Mouse (Mus musculus): ENCODE data around the gene Ccdc180.

Gene Ccdc180

GRCm38 (mm10) chr4:45911256-45911655, 21.2 kb downstream of the Ccdc180 start:
- in situ Hi-C loops (cut with MboI) = no loop called here

- in situ Hi-C loops (cut with MboI) = no loop called here
Measured at GRCm38 (mm10) chr4:45911876-45912275, 21.8 kb downstream of the Ccdc180 start.

GRCm38 (mm10) chr4:45917091-45917490, 27.0 kb downstream of the Ccdc180 start:
- in situ Hi-C loops (cut with MboI) = no loop called here

- in situ Hi-C loops (cut with MboI) = no loop called here
Measured at GRCm38 (mm10) chr4:45921663-45922435, 31.7 kb downstream of the Ccdc180 start.

- in situ Hi-C loops (cut with MboI) = no loop called here
Measured at GRCm38 (mm10) chr4:45924011-45924410, 33.9 kb downstream of the Ccdc180 start.

GRCm38 (mm10) chr4:45928561-45928960, 38.5 kb downstream of the Ccdc180 start:
- in situ Hi-C loops (cut with MboI) = no loop called here

- in situ Hi-C loops (cut with MboI) = no loop called here
Measured at GRCm38 (mm10) chr4:45941628-45942044, 51.5 kb downstream of the Ccdc180 start.

- in situ Hi-C loops (cut with MboI) = no loop called here
Measured at GRCm38 (mm10) chr4:45947729-45948128, 57.6 kb downstream of the Ccdc180 start.

GRCm38 (mm10) chr4:45949109-45949848, 59.2 kb downstream of the Ccdc180 start:
- in situ Hi-C loops (cut with MboI) = no loop called here

GRCm38 (mm10) chr4:45951830-45952229, 61.7 kb downstream of the Ccdc180 start:
- in situ Hi-C loops (cut with MboI) = no loop called here

- in situ Hi-C loops (cut with MboI) = no loop called here
Measured at GRCm38 (mm10) chr4:45953025-45953919, 63.2 kb downstream of the Ccdc180 start.

- in situ Hi-C loops (cut with MboI) = no loop called here
Measured at GRCm38 (mm10) chr4:45955235-45955634, 65.1 kb downstream of the Ccdc180 start.

- in situ Hi-C loops (cut with MboI) = no loop called here
Measured at GRCm38 (mm10) chr4:45956131-45956530, 66.0 kb downstream of the Ccdc180 start.

- in situ Hi-C loops (cut with MboI) = no loop called here
Measured at GRCm38 (mm10) chr4:45956706-45957105, 66.6 kb downstream of the Ccdc180 start.

- in situ Hi-C loops (cut with MboI) = no loop called here
Measured at GRCm38 (mm10) chr4:45964771-45965439, 74.8 kb downstream of the Ccdc180 start, which contains the start of gene Tdrd7. Gene Tdrd7 (plus strand): TSS chr4:45965334.

- in situ Hi-C loops (cut with MboI) = no loop called here
Measured at GRCm38 (mm10) chr4:45965737-45966447, 75.8 kb downstream of the Ccdc180 start.

GRCm38 (mm10) chr4:45966716-45967115, 76.6 kb downstream of the Ccdc180 start:
- in situ Hi-C loops (cut with MboI) = no loop called here

GRCm38 (mm10) chr4:45967479-45968341, 77.6 kb downstream of the Ccdc180 start:
- in situ Hi-C loops (cut with MboI) = no loop called here

GRCm38 (mm10) chr4:45969051-45969450, 78.9 kb downstream of the Ccdc180 start:
- in situ Hi-C loops (cut with MboI) = no loop called here

GRCm38 (mm10) chr4:45970048-45970560, 80.0 kb downstream of the Ccdc180 start:
- in situ Hi-C loops (cut with MboI) = no loop called here
